Mouse (Mus musculus) colon, adult 2 months (tissue): Measurements from ENCODE around the gene Rhbdl1. TPM values are rescaled to one million over a fixed set of nuclear protein-coding genes. Genes with fewer than 3 reads are reported as not detected.

Experiments used
- polyA plus RNA-seq: library from polyadenylated mRNA; depleted of rRNA; stranded (reverse); fragments of >200 nt; gene quantifications from 2 replicates; pipeline ENCODE4 v1.2.3, GENCODE M21; 2012; rRNA removed

Gene Rhbdl1
- polyA plus RNA-seq, 1 experiment, result 20.1 TPM

Other genes starting within 250 kb of the Rhbdl1 start
- 0.17 and 0.48 TPM in 2 replicates for gene Gng13, start 120.1 kb downstream of the Rhbdl1 start, polyA plus RNA-seq
- gene Chtf18, start 109.9 kb downstream of the Rhbdl1 start, polyA plus RNA-seq, result 9.4 and 10.7 TPM in 2 replicates
- gene Rpusd1, start 109.6 kb downstream of the Rhbdl1 start, polyA plus RNA-seq, result 37.3 and 40.1 TPM in 2 replicates
- 0.59 and 0.60 TPM in 2 replicates for gene Mslnl, start 101.3 kb downstream of the Rhbdl1 start, polyA plus RNA-seq
- 5.1 and 8.6 TPM in 2 replicates for gene Msln, start 82.9 kb downstream of the Rhbdl1 start, polyA plus RNA-seq
- gene Narfl, start 63.5 kb downstream of the Rhbdl1 start, polyA plus RNA-seq, result 23.0 and 24.0 TPM in 2 replicates
- gene Haghl, start 51.6 kb downstream of the Rhbdl1 start, polyA plus RNA-seq, result 42.7 and 47.9 TPM in 2 replicates
- gene Ccdc78, start 50.7 kb downstream of the Rhbdl1 start, polyA plus RNA-seq, result not detected in 2 replicates
- 140 and 190 TPM in 2 replicates for gene Fam173a, start 44.4 kb downstream of the Rhbdl1 start, polyA plus RNA-seq
- 0.90 and 1.5 TPM in 2 replicates for gene AC134908.4, start 41.6 kb downstream of the Rhbdl1 start, polyA plus RNA-seq
- 30.8 and 45.3 TPM in 2 replicates for gene Metrn, start 40.2 kb downstream of the Rhbdl1 start, polyA plus RNA-seq
- gene Fbxl16, start 28.2 kb downstream of the Rhbdl1 start, polyA plus RNA-seq, result 6.1 and 6.7 TPM in 2 replicates
- 41.6 and 47.1 TPM in 2 replicates for gene Wdr24, start 13.7 kb downstream of the Rhbdl1 start, polyA plus RNA-seq
- gene Jmjd8, start 8.4 kb downstream of the Rhbdl1 start, polyA plus RNA-seq, result 61.3 and 67.4 TPM in 2 replicates
- gene Stub1, start 3.9 kb downstream of the Rhbdl1 start, polyA plus RNA-seq, result 184 and 196 TPM in 2 replicates
- gene Gm20683, start 4.5 kb upstream of the Rhbdl1 start, polyA plus RNA-seq, result 87.9 and 110 TPM in 2 replicates
- 134 and 145 TPM in 2 replicates for gene Rhot2, start 7.6 kb upstream of the Rhbdl1 start, polyA plus RNA-seq
- 31.9 and 49.4 TPM in 2 replicates for gene Wdr90, start 24.2 kb upstream of the Rhbdl1 start, polyA plus RNA-seq
- 146 and 175 TPM in 2 replicates for gene Mcrip2, start 31.5 kb upstream of the Rhbdl1 start, polyA plus RNA-seq
- gene Mettl26, start 37.8 kb upstream of the Rhbdl1 start, polyA plus RNA-seq, result 300 and 336 TPM in 2 replicates
- gene Wfikkn1, start 43.6 kb upstream of the Rhbdl1 start, polyA plus RNA-seq, result 1.6 and 2.1 TPM in 2 replicates
- 53.2 and 56.8 TPM in 2 replicates for gene Rab40c, start 82.4 kb upstream of the Rhbdl1 start, polyA plus RNA-seq
- gene Pigq, start 107.6 kb upstream of the Rhbdl1 start, polyA plus RNA-seq, result 111 and 122 TPM in 2 replicates
- not detected in 2 replicates for gene Nhlrc4, start 107.7 kb upstream of the Rhbdl1 start, polyA plus RNA-seq
- gene A930017K11Rik, start 115.3 kb upstream of the Rhbdl1 start, polyA plus RNA-seq, result 0.10 TPM in 1 of 2 replicates, not detected in the other
- gene Capn15, start 148.5 kb upstream of the Rhbdl1 start, polyA plus RNA-seq, result 50.6 and 50.9 TPM in 2 replicates
- gene Rab11fip3, start 232.3 kb upstream of the Rhbdl1 start, polyA plus RNA-seq, result 25.1 and 27.4 TPM in 2 replicates